8 mouse cellular contexts compared by ENCODE assay signal in the genomic region with DNA sequence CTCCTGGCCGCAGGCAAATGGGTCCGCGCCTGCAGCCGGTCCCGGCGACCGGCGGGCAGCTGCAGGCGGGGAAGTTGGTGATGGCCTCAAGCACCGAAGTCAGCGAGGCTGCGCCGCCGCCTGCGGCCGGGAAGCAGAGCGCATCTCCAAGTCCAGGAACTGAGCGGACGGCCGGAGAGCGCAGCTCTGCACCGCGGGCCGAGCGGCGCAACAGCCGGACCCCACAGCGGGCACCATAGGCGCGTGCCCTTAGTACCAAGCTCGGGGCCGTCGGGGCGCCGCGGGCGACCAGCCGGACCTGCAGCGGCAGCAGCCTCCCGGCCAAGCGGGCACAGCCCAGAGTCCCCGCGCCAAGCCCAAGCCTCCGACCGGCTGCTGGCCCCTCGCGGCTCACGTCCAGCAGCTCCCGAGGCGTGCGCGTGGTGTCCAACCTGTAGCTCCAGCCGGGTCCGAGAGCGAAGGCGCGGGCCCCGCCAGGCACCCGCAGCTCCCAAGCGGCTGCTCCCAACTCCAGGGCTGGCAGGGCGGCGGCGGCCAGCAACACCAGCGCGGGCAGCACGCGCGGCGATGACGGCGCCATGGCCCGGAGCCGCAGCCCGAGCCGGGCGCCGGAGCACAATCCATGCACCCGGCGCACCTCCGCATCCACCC. TPM values are rescaled to one million over a fixed set of nuclear protein-coding genes. Genes with fewer than 3 reads are reported as not detected.
A peak's percentile ranks its signal among the peaks of the same experiment; 100 is the strongest.
DNase-seq lines count a peak whose midpoint lies in the region; ATAC-seq and TF ChIP-seq lines count a peak whose summit lies in the region.

A gene (minus strand): TSS at position 587 of the 651 bp plus-strand sequence.

- H3K4me3 ChIP-seq in G1E (ENCODE audit: low read depth, low read length): peak within 1 kb of the TSS; percentile 67
- peak within 1 kb of the TSS; percentile 59 for H3K4me3 ChIP-seq in forebrain, embryonic 12.5 days (replicated peaks)
- H3K4me3 ChIP-seq in midbrain, embryonic 10.5 days: peak within 1 kb of the TSS; percentile 84

- peak within 1 kb of the TSS; percentile 61 for H3K9ac ChIP-seq in forebrain, embryonic 12.5 days

- no peak for ATAC-seq in G1E (ENCODE audit: extremely low read depth, insufficient number of reproducible peaks, low FRiP score, poor library complexity, severe bottlenecking)
- ATAC-seq in forebrain, embryonic 12.5 days (ENCODE audit: low FRiP score): peak; percentile 24
- no peak for ATAC-seq in megakaryocyte-erythroid progenitor cell, adult 5-6 weeks (replicated peaks; ENCODE audit: low FRiP score, low TSS enrichment, poor library complexity, severe bottlenecking)

- peaks cover 46% of the 10 kb centered on the region for H3K9me3 ChIP-seq in G1E (replicated peaks)
- peaks cover 25% of the 10 kb centered on the region for H3K9me3 ChIP-seq in forebrain, embryonic 12.5 days
- H3K9me3 ChIP-seq in midbrain, embryonic 10.5 days (replicated peaks): peaks cover 43% of the 10 kb centered on the region

- TF ChIP-seq CTCF in G1E (IDR thresholded peaks at IDR 0.05; ENCODE audit: low read depth, low read length): no peak

- H3K4me2 ChIP-seq in forebrain, embryonic 12.5 days: peak within 1 kb of the TSS; percentile 83

- peak within 1 kb of the TSS; percentile 77 for H3K27ac ChIP-seq in forebrain, embryonic 12.5 days
- H3K27ac ChIP-seq in midbrain, embryonic 10.5 days (replicated peaks): peak within 1 kb of the TSS; percentile 93

- H3K36me3 ChIP-seq in G1E (replicated peaks): peaks cover 30% of the 10 kb centered on the region
- H3K36me3 ChIP-seq in forebrain, embryonic 12.5 days (replicated peaks): peaks cover 40% of the 10 kb centered on the region
- H3K36me3 ChIP-seq in midbrain, embryonic 10.5 days: peaks cover 43% of the 10 kb centered on the region

- H3K27me3 ChIP-seq in G1E (ENCODE audit: insufficient read depth, low read length): peaks cover 33% of the 10 kb centered on the region
- peaks cover 44% of the 10 kb centered on the region for H3K27me3 ChIP-seq in forebrain, embryonic 12.5 days
- H3K27me3 ChIP-seq in midbrain, embryonic 10.5 days (ENCODE audit: low read depth, poor library complexity, severe bottlenecking): peaks cover 56% of the 10 kb centered on the region

- peaks cover 15% of the 10 kb centered on the region for H3K4me1 ChIP-seq in G1E (ENCODE audit: insufficient read depth, low read depth, low read length)
- peaks cover 43% of the 10 kb centered on the region for H3K4me1 ChIP-seq in forebrain, embryonic 12.5 days
- peaks cover 63% of the 10 kb centered on the region for H3K4me1 ChIP-seq in midbrain, embryonic 10.5 days

- peak; percentile 68 for DNase-seq in CD4-positive helper T cell, adult 2 months (ENCODE audit: low read depth, low spot score)
- DNase-seq in G1E (ENCODE audit: low spot score): no peak
- peak; percentile 32 for DNase-seq in kidney, adult 9 months
- peak; percentile 78 for DNase-seq in midbrain, embryonic 10.5 days (ENCODE audit: low spot score)
- no peak for DNase-seq in spleen, adult 18-20 months
- no peak for DNase-seq in layer of hippocampus, adult 11-12 months (ENCODE audit: low spot score)

- WGBS in forebrain, embryonic 12.5 days: under 1% methylated on average over 76 of the region's 80 CpGs
- under 1% methylated on average over 80 of the region's 80 CpGs for WGBS in midbrain, embryonic 10.5 days

RNA-seq across cellular contexts. Expression of the gene that starts here (rescaled TPM):
- total RNA-seq in G1E (2014; fragmentation: Nextera tagmentation): 4.6 and 4.7 TPM in 2 replicates
- total RNA-seq in G1E (2017): 1.3 TPM in 2 replicates
- 21.7 and 27.6 TPM in 2 replicates for polyA plus RNA-seq in G1E (2012)
- 7.3 and 7.9 TPM in 2 replicates for polyA plus RNA-seq in forebrain, embryonic 12.5 days (2016; fragmentation: Nextera tagmentation; extraction: Ambion mirVana)
- polyA plus RNA-seq in midbrain, embryonic 10.5 days (2016; fragmentation: Nextera tagmentation; extraction: Ambion mirVana): 3.4 and 3.6 TPM in 2 replicates
- total RNA-seq in megakaryocyte-erythroid progenitor cell, adult 5-6 weeks (2014; fragmentation: Nextera tagmentation): 3.8 and 7.5 TPM in 2 replicates
- total RNA-seq in megakaryocyte-erythroid progenitor cell, adult 5-6 weeks (2017): 1.3 and 9.0 TPM in 2 replicates

Comparison
In these comparisons a context has a peak if more than half of its experiments do, and no peak if none do; other contexts are left out.
1. DNase-seq: peak in CD4-positive helper T cell, adult 2 months (single experiment), kidney, adult 9 months (single experiment) and midbrain, embryonic 10.5 days (single experiment); none in G1E (single experiment), spleen, adult 18-20 months (0 of 2) and layer of hippocampus, adult 11-12 months (single experiment).
2. Peak in every context shown above with its lines, with median percentiles within 50 percentile points of each other: H3K4me3 ChIP-seq.